Mouse (Mus musculus): Measurements from ENCODE around the gene Dnah7c.
"Not testable (repeated sequence)": the region's sequence is repeated elsewhere in the genome, so short reads cannot be mapped to it uniquely, and the experiment has no call there.

Gene Dnah7c

GRCm38 (mm10) chr1:46729731-46730130, 304.3 kb downstream of the Dnah7c start:
- DNase-seq (ENCODE audit: low read depth, low spot score): not testable (repeated sequence)

- not testable (repeated sequence) for DNase-seq (ENCODE audit: low read depth, low spot score)
These were observed 308.2 kb downstream of the Dnah7c start for GRCm38 (mm10) chr1:46733405-46734106.

GRCm38 (mm10) chr1:46734455-46734854, 309.1 kb downstream of the Dnah7c start:
- not testable (repeated sequence) for DNase-seq (ENCODE audit: low read depth, low spot score)

- DNase-seq (ENCODE audit: low read depth, low spot score): not testable (repeated sequence)
These were observed 339.2 kb downstream of the Dnah7c start for GRCm38 (mm10) chr1:46764600-46764999.

GRCm38 (mm10) chr1:46769318-46769717, 343.9 kb downstream of the Dnah7c start:
- DNase-seq (ENCODE audit: low read depth, low spot score): not testable (repeated sequence)

GRCm38 (mm10) chr1:46770077-46770695, 344.8 kb downstream of the Dnah7c start:
- not testable (repeated sequence) for DNase-seq (ENCODE audit: low read depth, low spot score)

- not testable (repeated sequence) for DNase-seq (ENCODE audit: low read depth, low spot score)
These were observed 356.8 kb downstream of the Dnah7c start for GRCm38 (mm10) chr1:46782227-46782626.

GRCm38 (mm10) chr1:46805074-46805473, 379.7 kb downstream of the Dnah7c start:
- DNase-seq (ENCODE audit: low read depth, low spot score): no peak

GRCm38 (mm10) chr1:46808630-46809029, 383.2 kb downstream of the Dnah7c start:
- not testable (repeated sequence) for DNase-seq (ENCODE audit: low read depth, low spot score)

GRCm38 (mm10) chr1:46817934-46818333, 392.5 kb downstream of the Dnah7c start:
- no peak for DNase-seq (ENCODE audit: low read depth, low spot score)

GRCm38 (mm10) chr1:46822256-46822972, 397.0 kb downstream of the Dnah7c start:
- no peak for DNase-seq (ENCODE audit: low read depth, low spot score)

GRCm38 (mm10) chr1:46830066-46830843, 404.9 kb downstream of the Dnah7c start:
- DNase-seq (ENCODE audit: low read depth, low spot score): no peak

- no peak for DNase-seq (ENCODE audit: low read depth, low spot score)
These were observed 406.5 kb downstream of the Dnah7c start for GRCm38 (mm10) chr1:46831927-46832326.

GRCm38 (mm10) chr1:46843406-46843805, 418.0 kb downstream of the Dnah7c start:
- DNase-seq (ENCODE audit: low read depth, low spot score): no peak

GRCm38 (mm10) chr1:46844281-46844680, 418.9 kb downstream of the Dnah7c start:
- DNase-seq (ENCODE audit: low read depth, low spot score): no peak

- no peak for DNase-seq (ENCODE audit: low read depth, low spot score)
These were observed 419.8 kb downstream of the Dnah7c start for GRCm38 (mm10) chr1:46845221-46845620.

- peak; percentile 69 for DNase-seq (ENCODE audit: low read depth, low spot score)
These were observed 424.4 kb downstream of the Dnah7c start for GRCm38 (mm10) chr1:46849758-46850157.

- no peak for DNase-seq (ENCODE audit: low read depth, low spot score)
These were observed 426.2 kb downstream of the Dnah7c start for GRCm38 (mm10) chr1:46851586-46851985.

GRCm38 (mm10) chr1:46852216-46852599, 426.8 kb downstream of the Dnah7c start:
- no peak for DNase-seq (ENCODE audit: low read depth, low spot score)

GRCm38 (mm10) chr1:46852600-46853272, 427.3 kb downstream of the Dnah7c start:
- DNase-seq (ENCODE audit: low read depth, low spot score): peak; percentile 77

All from skeletal muscle tissue, adult 2 months (tissue).